Mouse (Mus musculus) thymus, adult 2 months (tissue): ENCODE results near the gene Fam98c.

ENCODE experiments used
- CTCF ChIP-seq: fragments of 200-500 bp; IDR thresholded peaks from 2 replicates; pipeline ENCODE4 v1.5.1; 2012; ENCODE audit warnings: mild to moderate bottlenecking, control low read depth, low read length, moderate library complexity, borderline replicate concordance; ENCODE audit not compliant: control insufficient read depth, poor library complexity, insufficient read depth; ENCODE audit errors: extremely low read depth
- POLR2A ChIP-seq: fragments of 200-500 bp; IDR thresholded peaks from 2 replicates; pipeline ENCODE4 v1.6.1; 2012; ENCODE audit warnings: mild to moderate bottlenecking, low read length, control low read depth, moderate library complexity; ENCODE audit not compliant: control insufficient read depth, poor library complexity, insufficient read depth; ENCODE audit errors: extremely low read depth

- TF ChIP-seq CTCF: no peak
- no peak for TF ChIP-seq POLR2A
Observed at GRCm38 (mm10) chr7:29168121-29168695, 12.2 kb upstream of the Fam98c start.
